8 mouse cellular contexts compared by ENCODE assay signal in the genomic region with DNA sequence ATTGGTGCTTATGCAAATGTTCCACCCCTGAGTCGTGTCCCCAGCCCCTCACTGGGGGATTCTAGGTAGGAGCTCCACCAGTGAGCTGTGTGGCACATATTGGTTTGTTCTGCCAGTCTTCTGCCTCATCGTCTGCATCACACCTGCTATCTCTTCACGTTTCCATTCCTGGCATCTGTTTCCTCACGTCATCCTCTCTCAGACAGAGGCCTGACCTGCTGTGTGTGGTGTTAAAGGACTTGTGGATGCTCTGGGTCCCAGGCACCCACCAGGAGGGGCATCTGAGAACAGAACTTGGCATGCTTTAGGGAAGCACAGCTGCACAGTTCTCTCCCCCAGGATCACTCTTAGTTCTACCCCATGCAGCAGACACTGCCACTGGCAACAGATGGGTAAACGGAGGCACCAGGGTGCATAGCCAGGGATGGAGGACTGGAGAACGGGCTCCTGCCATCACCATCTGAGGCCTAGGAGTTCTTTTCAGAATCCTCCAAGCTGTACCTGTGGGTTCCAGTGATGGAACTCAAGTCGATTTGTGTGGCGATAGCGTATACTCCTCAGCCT. TPM values are rescaled to one million over a fixed set of nuclear protein-coding genes. Genes with fewer than 3 reads are reported as not detected.
A peak's percentile ranks its signal among the peaks of the same experiment; 100 is the strongest.
DNase-seq lines count a peak whose midpoint lies in the region; ATAC-seq and TF ChIP-seq lines count a peak whose summit lies in the region.

No protein-coding gene starts in this region.

- DNase-seq in hindbrain, embryonic 10.5 days (ENCODE audit: low spot score): no peak
- no peak for DNase-seq in hindbrain, embryonic 11.5 days (ENCODE audit: low spot score)
- DNase-seq in heart, postnatal 0 days (ENCODE audit: low spot score): no peak
- DNase-seq in midbrain, embryonic 10.5 days (ENCODE audit: low spot score): no peak
- DNase-seq in c-Kit-positive CD71-positive TER-119-positive erythroid progenitor cells, embryonic 14.5 days (ENCODE audit: low spot score): no peak
- no peak for DNase-seq in lung, adult 2 months
- no peak for DNase-seq in testis, postnatal 14 days (ENCODE audit: low spot score)

- TF ChIP-seq CTCF in bone marrow macrophage, adult 2 months (IDR thresholded peaks at IDR 0.05; ENCODE audit: low read depth, low read length): no peak
- TF ChIP-seq CTCF in heart, postnatal 0 days (IDR thresholded peaks at IDR 0.05; ENCODE audit: low read depth): no peak
- no peak for TF ChIP-seq CTCF in lung, adult 2 months (IDR thresholded peaks at IDR 0.05; ENCODE audit: insufficient read depth, low read length)

- H3K9me3 ChIP-seq in hindbrain, embryonic 10.5 days: no peaks in the 10 kb centered on the region
- H3K9me3 ChIP-seq in hindbrain, embryonic 11.5 days (ENCODE audit: control insufficient read depth, low read length): no peaks in the 10 kb centered on the region
- no peaks in the 10 kb centered on the region for H3K9me3 ChIP-seq in heart, postnatal 0 days (replicated peaks; ENCODE audit: control insufficient read depth, low read length)
- 0 out of 2 replicates have a peak, but pooled peaks cover 5% of the 10 kb centered on the region for H3K9me3 ChIP-seq in midbrain, embryonic 10.5 days (replicated peaks)

- peak overlapping the region; percentile 58 for H3K4me3 ChIP-seq in hindbrain, embryonic 10.5 days
- H3K4me3 ChIP-seq in hindbrain, embryonic 11.5 days (ENCODE audit: low read depth, low read length): no peak overlapping the region
- H3K4me3 ChIP-seq in bone marrow macrophage, adult 2 months (ENCODE audit: insufficient read depth, low read length): peak overlapping the region; percentile 93
- peak overlapping the region; percentile 83 for H3K4me3 ChIP-seq in heart, postnatal 0 days (ENCODE audit: low read depth, low read length)
- H3K4me3 ChIP-seq in midbrain, embryonic 10.5 days: peak overlapping the region; percentile 77
- no peak overlapping the region for H3K4me3 ChIP-seq in lung, adult 2 months (replicated peaks; ENCODE audit: extremely low read depth, low read depth, low read length)

- H3K9ac ChIP-seq in hindbrain, embryonic 11.5 days (ENCODE audit: low read depth, low read length): no peak overlapping the region
- peak overlapping the region; percentile 83 for H3K9ac ChIP-seq in heart, postnatal 0 days (replicated peaks; ENCODE audit: low read depth, low read length)

- no peak for TF ChIP-seq EP300 in heart, postnatal 0 days (IDR thresholded peaks at IDR 0.05; ENCODE audit: low read depth)

- no peak overlapping the region for H3K4me2 ChIP-seq in hindbrain, embryonic 11.5 days (replicated peaks; ENCODE audit: low read depth, low read length)
- H3K4me2 ChIP-seq in heart, postnatal 0 days (ENCODE audit: low read depth, low read length): peak overlapping the region; percentile 90

- no peak for TF ChIP-seq POLR2A in bone marrow macrophage, adult 2 months (IDR thresholded peaks at IDR 0.05; ENCODE audit: borderline replicate concordance, low read depth, low read length)
- TF ChIP-seq POLR2A in lung, adult 2 months (IDR thresholded peaks at IDR 0.05; ENCODE audit: borderline replicate concordance, extremely low read depth, low read depth, low read length): no peak

- H3K27ac ChIP-seq in hindbrain, embryonic 10.5 days: no peak overlapping the region
- H3K27ac ChIP-seq in hindbrain, embryonic 11.5 days (ENCODE audit: low read depth, low read length): no peak overlapping the region
- no peak overlapping the region for H3K27ac ChIP-seq in bone marrow macrophage, adult 2 months (ENCODE audit: insufficient read depth, low read depth, low read length)
- H3K27ac ChIP-seq in heart, postnatal 0 days (ENCODE audit: low read depth): peak overlapping the region; percentile 86
- H3K27ac ChIP-seq in midbrain, embryonic 10.5 days (replicated peaks): no peak overlapping the region

- WGBS in hindbrain, embryonic 10.5 days: 30% methylated on average over 9 of the region's 9 CpGs
- 29% methylated on average over 9 of the region's 9 CpGs for WGBS in hindbrain, embryonic 11.5 days
- WGBS in heart, postnatal 0 days: 40% methylated on average over 9 of the region's 9 CpGs
- 30% methylated on average over 9 of the region's 9 CpGs for WGBS in midbrain, embryonic 10.5 days
- WGBS in lung, adult 2 months: 47% methylated on average over 9 of the region's 9 CpGs

- H3K36me3 ChIP-seq in hindbrain, embryonic 10.5 days: no peaks in the 10 kb centered on the region
- no peaks in the 10 kb centered on the region for H3K36me3 ChIP-seq in hindbrain, embryonic 11.5 days (ENCODE audit: control insufficient read depth, insufficient read depth, low read length)
- no peaks in the 10 kb centered on the region for H3K36me3 ChIP-seq in heart, postnatal 0 days (replicated peaks; ENCODE audit: control insufficient read depth, insufficient read depth, low read length)
- H3K36me3 ChIP-seq in midbrain, embryonic 10.5 days: no peaks in the 10 kb centered on the region

- peaks cover 88% of the 10 kb centered on the region for H3K27me3 ChIP-seq in hindbrain, embryonic 10.5 days (ENCODE audit: insufficient read depth, poor library complexity, severe bottlenecking)
- peaks cover 53% of the 10 kb centered on the region for H3K27me3 ChIP-seq in hindbrain, embryonic 11.5 days (ENCODE audit: control insufficient read depth, insufficient read depth, low read length)
- peaks cover 11% of the 10 kb centered on the region for H3K27me3 ChIP-seq in heart, postnatal 0 days (ENCODE audit: control insufficient read depth, insufficient read depth, low read length)
- peaks cover 83% of the 10 kb centered on the region for H3K27me3 ChIP-seq in midbrain, embryonic 10.5 days (ENCODE audit: low read depth, poor library complexity, severe bottlenecking)

- H3K4me1 ChIP-seq in hindbrain, embryonic 10.5 days (replicated peaks): peaks cover 42% of the 10 kb centered on the region
- no peaks in the 10 kb centered on the region; the same call in 1 of the 2 replicates for H3K4me1 ChIP-seq in hindbrain, embryonic 11.5 days (replicated peaks; ENCODE audit: control insufficient read depth, insufficient read depth, low read length)
- peaks cover 15% of the 10 kb centered on the region for H3K4me1 ChIP-seq in bone marrow macrophage, adult 2 months (ENCODE audit: control insufficient read depth, insufficient read depth, low read length)
- peaks cover 27% of the 10 kb centered on the region for H3K4me1 ChIP-seq in heart, postnatal 0 days (ENCODE audit: control insufficient read depth, insufficient read depth)
- peaks cover 43% of the 10 kb centered on the region for H3K4me1 ChIP-seq in midbrain, embryonic 10.5 days
- peaks cover 10% of the 10 kb centered on the region for H3K4me1 ChIP-seq in lung, adult 2 months (ENCODE audit: control insufficient read depth, insufficient read depth, low read length)

- no peak for ATAC-seq in hindbrain, embryonic 11.5 days (ENCODE audit: low FRiP score)
- ATAC-seq in heart, postnatal 0 days (ENCODE audit: insufficient read depth, low read depth): no peak

RNA-seq across cellular contexts. Expression of gene Jak3, which starts 0.6 kb away (rescaled TPM):
- 3.2 and 3.6 TPM in 2 replicates for polyA plus RNA-seq in hindbrain, embryonic 10.5 days (2016; fragmentation: Nextera tagmentation; extraction: Ambion mirVana)
- 0.99 and 1.4 TPM in 2 replicates for polyA plus RNA-seq in hindbrain, embryonic 11.5 days (2014; fragmentation: Nextera tagmentation; extraction: Ambion mirVana)
- polyA plus RNA-seq in bone marrow macrophage, adult 2 months (2012; ENCODE audit: insufficient read depth, insufficient read length, missing spikeins): 15.6 and 15.7 TPM in 2 replicates
- 14.6 and 16.9 TPM in 2 replicates for total RNA-seq in heart, postnatal 0 days (2014; rRNA removed; ENCODE audit: low replicate concordance)
- 5.7 and 5.8 TPM in 2 replicates for polyA plus RNA-seq in heart, postnatal 0 days (2015; fragmentation: Nextera tagmentation; extraction: Ambion mirVana)
- 2.8 and 3.7 TPM in 2 replicates for polyA plus RNA-seq in midbrain, embryonic 10.5 days (2016; fragmentation: Nextera tagmentation; extraction: Ambion mirVana)
- polyA plus RNA-seq in lung, adult 2 months (2012; rRNA removed): 56.6 and 72.7 TPM in 2 replicates

RNA-seq across cellular contexts. Expression of gene Unc13a, which starts 4.0 kb away (rescaled TPM):
- 4.4 and 8.4 TPM in 2 replicates for polyA plus RNA-seq in hindbrain, embryonic 10.5 days (2016; fragmentation: Nextera tagmentation; extraction: Ambion mirVana)
- polyA plus RNA-seq in hindbrain, embryonic 11.5 days (2014; fragmentation: Nextera tagmentation; extraction: Ambion mirVana): 7.3 and 9.1 TPM in 2 replicates
- 1.0 and 1.3 TPM in 2 replicates for polyA plus RNA-seq in bone marrow macrophage, adult 2 months (2012; ENCODE audit: insufficient read depth, insufficient read length, missing spikeins)
- 0.57 and 1.2 TPM in 2 replicates for total RNA-seq in heart, postnatal 0 days (2014; rRNA removed; ENCODE audit: low replicate concordance)
- polyA plus RNA-seq in heart, postnatal 0 days (2015; fragmentation: Nextera tagmentation; extraction: Ambion mirVana): 0.51 and 0.60 TPM in 2 replicates
- polyA plus RNA-seq in midbrain, embryonic 10.5 days (2016; fragmentation: Nextera tagmentation; extraction: Ambion mirVana): 4.6 and 8.1 TPM in 2 replicates
- polyA plus RNA-seq in lung, adult 2 months (2012; rRNA removed): 0.25 and 0.32 TPM in 2 replicates

RNA-seq across cellular contexts. Expression of gene Insl3, which starts 13.5 kb away (rescaled TPM):
- 0.37 and 0.58 TPM in 2 replicates for polyA plus RNA-seq in hindbrain, embryonic 10.5 days (2016; fragmentation: Nextera tagmentation; extraction: Ambion mirVana)
- 0.35 and 0.37 TPM in 2 replicates for polyA plus RNA-seq in hindbrain, embryonic 11.5 days (2014; fragmentation: Nextera tagmentation; extraction: Ambion mirVana)
- polyA plus RNA-seq in bone marrow macrophage, adult 2 months (2012; ENCODE audit: insufficient read depth, insufficient read length, missing spikeins): 5.0 and 5.1 TPM in 2 replicates
- total RNA-seq in heart, postnatal 0 days (2014; rRNA removed; ENCODE audit: low replicate concordance): not detected in 2 replicates
- 1.5 and 2.4 TPM in 2 replicates for polyA plus RNA-seq in heart, postnatal 0 days (2015; fragmentation: Nextera tagmentation; extraction: Ambion mirVana)
- 0.30 and 0.37 TPM in 2 replicates for polyA plus RNA-seq in midbrain, embryonic 10.5 days (2016; fragmentation: Nextera tagmentation; extraction: Ambion mirVana)
- 58.5 and 60.7 TPM in 2 replicates for polyA plus RNA-seq in lung, adult 2 months (2012; rRNA removed)

RNA-seq across cellular contexts. Expression of gene B3gnt3, which starts 26.1 kb away (rescaled TPM):
- polyA plus RNA-seq in hindbrain, embryonic 10.5 days (2016; fragmentation: Nextera tagmentation; extraction: Ambion mirVana): 0.64 and 1.0 TPM in 2 replicates
- 0.36 and 0.45 TPM in 2 replicates for polyA plus RNA-seq in hindbrain, embryonic 11.5 days (2014; fragmentation: Nextera tagmentation; extraction: Ambion mirVana)
- 23.7 and 24.1 TPM in 2 replicates for polyA plus RNA-seq in bone marrow macrophage, adult 2 months (2012; ENCODE audit: insufficient read depth, insufficient read length, missing spikeins)
- total RNA-seq in heart, postnatal 0 days (2014; rRNA removed; ENCODE audit: low replicate concordance): 8.7 TPM in 2 replicates
- polyA plus RNA-seq in heart, postnatal 0 days (2015; fragmentation: Nextera tagmentation; extraction: Ambion mirVana): 6.4 TPM in 2 replicates
- 0.67 and 0.89 TPM in 2 replicates for polyA plus RNA-seq in midbrain, embryonic 10.5 days (2016; fragmentation: Nextera tagmentation; extraction: Ambion mirVana)
- polyA plus RNA-seq in lung, adult 2 months (2012; rRNA removed): 25.0 and 31.3 TPM in 2 replicates

RNA-seq across cellular contexts. Expression of gene Fcho1, which starts 50.0 kb away (rescaled TPM):
- 16.7 and 26.9 TPM in 2 replicates for polyA plus RNA-seq in hindbrain, embryonic 10.5 days (2016; fragmentation: Nextera tagmentation; extraction: Ambion mirVana)
- 13.6 and 15.0 TPM in 2 replicates for polyA plus RNA-seq in hindbrain, embryonic 11.5 days (2014; fragmentation: Nextera tagmentation; extraction: Ambion mirVana)
- polyA plus RNA-seq in bone marrow macrophage, adult 2 months (2012; ENCODE audit: insufficient read depth, insufficient read length, missing spikeins): 7.2 and 8.8 TPM in 2 replicates
- 0.04 and 1.1 TPM in 2 replicates for total RNA-seq in heart, postnatal 0 days (2014; rRNA removed; ENCODE audit: low replicate concordance)
- polyA plus RNA-seq in heart, postnatal 0 days (2015; fragmentation: Nextera tagmentation; extraction: Ambion mirVana): 0.92 and 1.4 TPM in 2 replicates
- 17.7 and 25.4 TPM in 2 replicates for polyA plus RNA-seq in midbrain, embryonic 10.5 days (2016; fragmentation: Nextera tagmentation; extraction: Ambion mirVana)
- 20.0 and 23.3 TPM in 2 replicates for polyA plus RNA-seq in lung, adult 2 months (2012; rRNA removed)

Comparison
In these comparisons a context has a peak if more than half of its experiments do, and no peak if none do; other contexts are left out.
1. H3K4me3 ChIP-seq: peak in hindbrain, embryonic 10.5 days (single experiment), bone marrow macrophage, adult 2 months (single experiment), heart, postnatal 0 days (single experiment) and midbrain, embryonic 10.5 days (single experiment); none in hindbrain, embryonic 11.5 days (single experiment) and lung, adult 2 months (single experiment).